Mouse (Mus musculus) kidney, adult 2 months (tissue): ENCODE measurements at regions not wholly inside any gene's neighbourhood (a gene's known extent, or its start where the extent isn't known, plus 50 kb on each side); places are given as distances from the start of the nearest gene placed in this dataset.

ENCODE experiments used
- DNase-seq: peaks from one replicate; pipeline ENCODE4 v3.0.0; 2021
- H3K27ac ChIP-seq: fragments of 200-500 bp; 2 replicates; pipeline ENCODE4 v1.5.1; 2012; ENCODE audit warnings: low read depth, low read length, control low read depth, inconsistent platforms; ENCODE audit not compliant: insufficient read depth
- H3K27me3 ChIP-seq: fragments of 200-500 bp; replicated peaks from 2 replicates; pipeline ENCODE4 v1.6.1; 2012; ENCODE audit warnings: mild to moderate bottlenecking, moderate library complexity, low read length, inconsistent platforms; ENCODE audit not compliant: control insufficient read depth, insufficient read depth
- H3K36me3 ChIP-seq: fragments of 200-500 bp; 2 replicates; pipeline ENCODE4 v1.6.1; 2012; ENCODE audit warnings: mild to moderate bottlenecking, moderate library complexity, low read length, inconsistent platforms; ENCODE audit not compliant: control insufficient read depth, insufficient read depth
- H3K4me1 ChIP-seq: fragments of 200-500 bp; 2 replicates; pipeline ENCODE4 v1.6.1; 2011; ENCODE audit warnings: low read length; ENCODE audit not compliant: control insufficient read depth, insufficient read depth
- H3K4me3 ChIP-seq: fragments of 200-500 bp; 2 replicates; pipeline ENCODE4 v1.5.1; 2011; ENCODE audit warnings: mild to moderate bottlenecking, low read depth, low read length, control low read depth; ENCODE audit not compliant: insufficient read depth
- CTCF ChIP-seq: fragments of 200-500 bp; conservative IDR thresholded peaks from 2 replicates; pipeline ENCODE4 v1.5.1; 2011; ENCODE audit warnings: low read depth, mild to moderate bottlenecking, control low read depth, low read length, moderate library complexity, mixed read lengths; ENCODE audit not compliant: insufficient read depth, insufficient read length
- POLR2A ChIP-seq: fragments of 200-500 bp; IDR thresholded peaks from one replicate; pipeline ENCODE4 v1.6.1; 2011; ENCODE audit warnings: low read depth, low read length, control low read depth
- WGBS: fragments of 180-500 bp; shearing (Covaris S2); methylation state at CpG from one replicate; pipeline ENCODE4 v1.1.7; 2018; 5-methylcytosine and 5-hydroxymethylcytosine counted together

GRCm38 (mm10) chr14:46616030-46616429 is 144.3 kb upstream of the Cdkn3 start:
- TF ChIP-seq POLR2A, result no peak
- TF ChIP-seq CTCF, result no peak
- DNase-seq, result no peak
- WGBS, result 91% methylated on average over 9 of the region's 9 CpGs
- H3K27ac ChIP-seq, result no peak overlapping the region
- no peak overlapping the region for H3K4me3 ChIP-seq
- no peaks in the 10 kb centered on the region for H3K36me3 ChIP-seq
- H3K27me3 ChIP-seq, result no peaks in the 10 kb centered on the region
- no peaks in the 10 kb centered on the region for H3K4me1 ChIP-seq

- H3K27ac ChIP-seq, result no peak overlapping the region
- no peaks in the 10 kb centered on the region for H3K27me3 ChIP-seq
- no peak overlapping the region for H3K4me3 ChIP-seq
- 77% methylated on average over 4 of the region's 4 CpGs for WGBS
- TF ChIP-seq CTCF (no peak), POLR2A (no peak)
- H3K36me3 ChIP-seq, result no peaks in the 10 kb centered on the region
- no peak for DNase-seq
- H3K4me1 ChIP-seq, result no peaks in the 10 kb centered on the region
Observed at GRCm38 (mm10) chr14:46614936-46615335, 145.4 kb upstream of the Cdkn3 start.

- Histone ChIP-seq H3K27ac (no peak overlapping the region), H3K27me3 (no peaks in the 10 kb centered on the region), H3K4me1 (no peaks in the 10 kb centered on the region), H3K36me3 (no peaks in the 10 kb centered on the region), H3K4me3 (no peak overlapping the region)
- TF ChIP-seq CTCF, result no peak
- no peak for TF ChIP-seq POLR2A
- WGBS, result 45% methylated on average over 4 of the region's 4 CpGs
- DNase-seq, result no peak
Observed at GRCm38 (mm10) chr14:46613748-46614147, 146.6 kb upstream of the Cdkn3 start.

- DNase-seq, result no peak
- Histone ChIP-seq H3K4me3 (no peak overlapping the region), H3K27ac (no peak overlapping the region), H3K4me1 (no peaks in the 10 kb centered on the region), H3K36me3 (no peaks in the 10 kb centered on the region), H3K27me3 (no peaks in the 10 kb centered on the region)
- WGBS, result 79% methylated on average over 8 of the region's 8 CpGs
- no peak for TF ChIP-seq CTCF
- no peak for TF ChIP-seq POLR2A
Observed at GRCm38 (mm10) chr14:46613211-46613610, 147.1 kb upstream of the Cdkn3 start.

- Histone ChIP-seq H3K27me3 (no peaks in the 10 kb centered on the region), H3K27ac (no peak overlapping the region), H3K36me3 (no peaks in the 10 kb centered on the region), H3K4me1 (no peaks in the 10 kb centered on the region), H3K4me3 (no peak overlapping the region)
- no peak for DNase-seq
- WGBS, result 89% methylated on average over 9 of the region's 9 CpGs
- TF ChIP-seq CTCF (no peak), POLR2A (no peak)
Observed at GRCm38 (mm10) chr14:46612584-46612983, 147.8 kb upstream of the Cdkn3 start.

GRCm38 (mm10) chr14:46610926-46611325 is 149.4 kb upstream of the Cdkn3 start:
- Histone ChIP-seq H3K27me3 (no peaks in the 10 kb centered on the region), H3K27ac (no peak overlapping the region), H3K36me3 (no peaks in the 10 kb centered on the region), H3K4me1 (no peaks in the 10 kb centered on the region), H3K4me3 (no peak overlapping the region)
- DNase-seq, result no peak
- TF ChIP-seq CTCF (no peak), POLR2A (no peak)
- WGBS, result 92% methylated on average over 5 of the region's 5 CpGs

- no peak for DNase-seq
- no peak overlapping the region for H3K4me3 ChIP-seq
- no peaks in the 10 kb centered on the region for H3K4me1 ChIP-seq
- H3K27ac ChIP-seq, result no peak overlapping the region
- H3K27me3 ChIP-seq, result no peaks in the 10 kb centered on the region
- WGBS, result 84% methylated on average over 9 of the region's 9 CpGs
- TF ChIP-seq POLR2A (no peak), CTCF (no peak)
- H3K36me3 ChIP-seq, result no peaks in the 10 kb centered on the region
Observed at GRCm38 (mm10) chr14:46610226-46610855, 150.0 kb upstream of the Cdkn3 start.
